Mouse (Mus musculus) layer of hippocampus, adult 18-20 months (tissue): Measurements from ENCODE around the gene Tas2r104. TPM values are rescaled to one million over a fixed set of nuclear protein-coding genes. Genes with fewer than 3 reads are reported as not detected.

Source experiments
- DNase-seq, 2 experiments: peaks; one replicate each; pipeline ENCODE4 v3.0.0; 2022; ENCODE audit warnings: low spot score in 2 of 2
- long read RNA-seq: library from polyadenylated mRNA; stranded (forward); transcript quantifications from one replicate; pipeline ENCODE4 v2.0.0, GENCODE M21; 2021
- total RNA-seq, 2 experiments: library from RNA; stranded (reverse); gene quantifications; 2 replicates each; pipeline ENCODE4 v1.2.3; 2021

Gene Tas2r104
- total RNA-seq = not detected
- long read RNA-seq = 0 reads

DNA sequence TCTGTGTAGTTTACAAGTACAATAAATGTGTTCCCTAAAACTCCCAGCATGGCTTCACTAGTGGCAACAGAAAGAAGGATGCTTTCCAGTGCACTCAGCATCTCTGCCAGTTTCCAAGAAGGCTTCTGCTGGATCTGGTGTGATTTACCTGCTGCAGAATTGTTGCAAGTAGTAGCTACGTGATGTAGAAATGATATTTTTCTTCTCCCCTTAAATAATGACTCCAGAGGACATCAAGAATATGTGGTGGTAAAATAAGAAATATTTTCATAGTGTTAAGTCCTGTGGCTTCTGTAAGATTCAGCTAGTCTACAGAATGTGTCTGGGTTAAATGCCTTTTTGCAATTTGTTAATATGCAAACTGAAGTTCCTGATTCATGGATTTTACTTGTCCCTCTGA, at the start of gene Tas2r104:
TSS of gene Tas2r104 (minus strand) at position 101 of the 400 bp plus-strand sequence.
- no peak for DNase-seq

- DNase-seq = peak in 1 of 2 experiments; percentile 2
Observed at GRCm38 (mm10) chr6:131712803-131713202, 27.3 kb upstream of the Tas2r104 start.

DNA sequence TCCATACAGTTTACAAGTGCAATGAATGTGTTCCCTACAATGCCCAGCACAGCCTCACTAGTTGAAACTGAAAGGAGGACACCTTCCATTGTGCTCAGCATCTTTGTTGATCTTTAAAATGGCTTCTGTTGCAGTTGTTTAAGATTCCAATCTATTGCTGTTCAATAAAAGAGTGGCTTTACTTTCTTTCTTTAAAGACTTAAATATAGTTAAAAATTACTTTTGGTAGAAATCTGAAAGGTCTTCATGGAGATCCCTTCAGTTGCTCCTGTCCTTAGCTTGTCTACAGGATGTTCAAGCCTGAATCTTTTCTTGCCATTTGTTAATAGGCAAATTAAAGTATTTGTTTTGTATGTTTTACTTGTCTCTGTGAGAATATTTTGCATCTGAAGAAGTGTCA, 4.4 kb upstream of the Tas2r104 start, which contains the start of gene Tas2r114:
TSS of gene Tas2r114 (minus strand) at position 101 of the 400 bp plus-strand sequence.
- DNase-seq = no peak

GRCm38 (mm10) chr6:131687395-131687794, 1.9 kb upstream of the Tas2r104 start, which contains the start of gene Tas2r105:
Gene Tas2r105 (minus strand): TSS chr6:131687495.
- DNase-seq = no peak

- DNase-seq = no peak
Observed at GRCm38 (mm10) chr6:131678786-131679185, 6.8 kb downstream of the Tas2r104 start, which contains the start of gene Tas2r106. Gene Tas2r106 (minus strand): TSS chr6:131678886.

DNA sequence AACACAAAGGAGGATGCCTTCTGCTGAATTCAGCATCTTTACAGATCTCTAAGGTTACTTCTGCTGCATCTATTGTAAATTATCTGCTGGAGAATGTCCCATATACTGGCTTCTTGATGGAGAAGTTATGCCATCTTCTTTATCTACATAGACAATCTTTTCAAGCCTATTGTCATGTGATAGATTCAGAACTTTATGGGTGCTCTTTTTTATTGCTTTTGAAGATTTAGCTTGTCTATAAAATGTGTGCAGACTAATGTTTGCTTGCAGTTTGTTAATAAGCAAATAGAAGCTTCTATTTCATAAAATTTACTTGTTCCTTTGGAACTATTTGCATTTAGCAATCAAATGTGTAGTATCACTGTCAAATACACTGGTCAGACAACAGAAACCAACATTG, 25.5 kb downstream of the Tas2r104 start, which contains the start of gene Tas2r107:
TSS of gene Tas2r107 (minus strand) at position 101 of the 400 bp plus-strand sequence.
- DNase-seq = no peak

Other genes starting within 250 kb of the Tas2r104 start
- not detected for gene 5430401F13Rik, start 199.3 kb downstream of the Tas2r104 start, total RNA-seq
- gene Gm6619, start 199.3 kb downstream of the Tas2r104 start, total RNA-seq = not detected
- not detected for gene Tas2r130, start 54.8 kb downstream of the Tas2r104 start, total RNA-seq
- not detected for gene Tas2r107, start 25.6 kb downstream of the Tas2r104 start, total RNA-seq
- gene Tas2r106, start 6.9 kb downstream of the Tas2r104 start, total RNA-seq = not detected
- not detected for gene Tas2r105, start 1.8 kb upstream of the Tas2r104 start, total RNA-seq
- gene Tas2r114, start 4.3 kb upstream of the Tas2r104 start, total RNA-seq = not detected